Mouse (Mus musculus) olfactory bulb, adult 2 months (tissue): Measurements from ENCODE around the gene Acap1.

ENCODE experiments used
- CTCF ChIP-seq: fragments of 200-500 bp; IDR thresholded peaks from 2 replicates; pipeline ENCODE4 v1.5.1; 2012; ENCODE audit warnings: low read depth, mild to moderate bottlenecking, low read length, moderate library complexity; ENCODE audit not compliant: insufficient read depth
- POLR2A ChIP-seq: fragments of 200-500 bp; IDR thresholded peaks from 2 replicates; pipeline ENCODE4 v1.6.1; 2012; ENCODE audit warnings: mild to moderate bottlenecking, low read depth, low read length, moderate library complexity; ENCODE audit not compliant: insufficient read depth

- no peak for TF ChIP-seq POLR2A
- no peak for TF ChIP-seq CTCF
Observed at GRCm38 (mm10) chr11:69855347-69855746, 40.0 kb downstream of the Acap1 start.
